21 mouse cellular contexts compared by ENCODE assay signal in the genomic region with DNA sequence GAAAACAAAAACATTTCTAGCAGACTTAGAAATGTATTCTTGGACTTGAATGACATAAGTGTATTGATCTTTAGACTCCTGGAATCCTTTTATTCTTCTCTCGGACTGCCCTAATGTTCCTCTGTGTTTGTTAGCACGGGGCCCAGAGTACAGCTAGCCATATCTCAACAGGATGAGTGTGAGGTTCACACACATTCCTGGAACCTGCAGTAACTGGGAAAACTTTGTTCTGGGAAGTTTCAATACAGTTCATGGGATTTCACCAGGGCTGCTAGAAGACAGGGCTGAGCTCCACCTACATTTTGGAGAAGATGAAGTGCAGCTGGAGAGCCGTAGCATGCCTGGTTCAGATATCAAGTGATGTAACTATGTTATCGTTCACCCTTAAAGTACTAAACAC. TPM values are rescaled to one million over a fixed set of nuclear protein-coding genes. Genes with fewer than 3 reads are reported as not detected.
DNase-seq lines count a peak whose midpoint lies in the region; ATAC-seq lines count a peak whose summit lies in the region.
"Had no signal": no experiment of that assay in that cellular context is flagged by ENCODE, and none has a peak within 500 bp of the region (broad histone marks: within the 10 kb centered on the region; RNA-seq: fewer than 3 reads in every experiment).

No protein-coding gene starts in this region.

- WGBS in heart, embryonic 12.5 days: 47% methylated on average over 4 of the region's 4 CpGs
- 41% methylated on average over 4 of the region's 4 CpGs for WGBS in heart, embryonic 14.5 days
- 47% methylated on average over 4 of the region's 4 CpGs for WGBS in heart, embryonic 15.5 days

- no peak overlapping the region for H3K9ac ChIP-seq in heart, embryonic 12.5 days
- H3K9ac ChIP-seq in heart, embryonic 14.5 days (ENCODE audit: low read length): no peak overlapping the region
- H3K9ac ChIP-seq in heart, embryonic 15.5 days: no peak overlapping the region
- H3K9ac ChIP-seq: embryonic facial prominence, embryonic 13.5 days; forebrain, embryonic 13.5 days; forebrain, postnatal 0 days; hindbrain, embryonic 14.5 days; intestine, embryonic 15.5 days had no signal

- no peak overlapping the region for H3K4me2 ChIP-seq in heart, embryonic 12.5 days
- H3K4me2 ChIP-seq in heart, embryonic 14.5 days (ENCODE audit: low read length): no peak overlapping the region
- H3K4me2 ChIP-seq in heart, embryonic 15.5 days: no peak overlapping the region
- H3K4me2 ChIP-seq: embryonic facial prominence, embryonic 13.5 days; forebrain, embryonic 13.5 days; hindbrain, embryonic 14.5 days; intestine, embryonic 15.5 days had no signal

- H3K27ac ChIP-seq in heart, embryonic 12.5 days (ENCODE audit: poor library complexity, severe bottlenecking): peak overlapping the region; percentile 58; the same call in 1 of the 2 replicates
- peak overlapping the region in 1 of 2 experiments; percentile 4; a peak in 2 of 4 replicates for H3K27ac ChIP-seq in heart, embryonic 14.5 days (replicated peaks in 1 of 2; ENCODE audit: control insufficient read depth in 1 of 2, insufficient read depth in 1 of 2, low read depth in 2 of 2, low read length in 2 of 2)
- H3K27ac ChIP-seq in heart, embryonic 15.5 days: no peak overlapping the region
- H3K27ac ChIP-seq: embryonic facial prominence, embryonic 13.5 days; forebrain, embryonic 13.5 days; gastrocnemius, adult 2 months; hindbrain, embryonic 10.5 days; hindbrain, embryonic 14.5 days; intestine, embryonic 15.5 days had no signal

- intact Hi-C loops in heart, postnatal 36 days (cut with DNase I): no loop called here

- H3K27me3 ChIP-seq in heart, embryonic 12.5 days (replicated peaks): no peaks in the 10 kb centered on the region
- H3K27me3 ChIP-seq in heart, embryonic 14.5 days (ENCODE audit: control insufficient read depth, insufficient read depth, low read length): no peaks in the 10 kb centered on the region
- H3K27me3 ChIP-seq in heart, embryonic 15.5 days: no peaks in the 10 kb centered on the region
- H3K27me3 ChIP-seq: embryonic facial prominence, embryonic 13.5 days; forebrain, embryonic 13.5 days; intestine, embryonic 15.5 days had no signal

- H3K9me3 ChIP-seq in heart, embryonic 12.5 days (replicated peaks): no peaks in the 10 kb centered on the region
- H3K9me3 ChIP-seq in heart, embryonic 14.5 days (ENCODE audit: control insufficient read depth, low read length): no peaks in the 10 kb centered on the region
- no peaks in the 10 kb centered on the region for H3K9me3 ChIP-seq in heart, embryonic 15.5 days (replicated peaks)
- H3K9me3 ChIP-seq: embryonic facial prominence, embryonic 13.5 days; forebrain, embryonic 13.5 days; hindbrain, embryonic 10.5 days; intestine, embryonic 15.5 days had no signal

- ATAC-seq in heart, embryonic 12.5 days (ENCODE audit: insufficient number of reproducible peaks, low FRiP score): peak; percentile 67
- peak; percentile 61; the same call in 1 of the 2 replicates for ATAC-seq in heart, embryonic 14.5 days (ENCODE audit: insufficient number of reproducible peaks, insufficient read depth, low FRiP score, low read depth)
- peak; percentile 62 for ATAC-seq in heart, embryonic 15.5 days (replicated peaks; ENCODE audit: insufficient number of reproducible peaks, insufficient read depth, low FRiP score, low read depth)
- ATAC-seq: forebrain, embryonic 13.5 days; forebrain, postnatal 0 days; intestine, embryonic 15.5 days had no signal

- H3K4me1 ChIP-seq in heart, embryonic 12.5 days (replicated peaks): no peaks in the 10 kb centered on the region; the same call in 1 of the 2 replicates
- H3K4me1 ChIP-seq in heart, embryonic 14.5 days (ENCODE audit: control insufficient read depth in 2 of 2, insufficient read depth in 2 of 2, low read length in 2 of 2): peaks cover 0 to 2% of the 10 kb centered on the region in 2 experiments; a peak in 1 of 4 replicates
- H3K4me1 ChIP-seq in heart, embryonic 15.5 days (replicated peaks): no peaks in the 10 kb centered on the region
- H3K4me1 ChIP-seq: embryonic facial prominence, embryonic 13.5 days; forebrain, embryonic 13.5 days; hindbrain, embryonic 10.5 days; intestine, embryonic 15.5 days had no signal

- H3K36me3 ChIP-seq in heart, embryonic 12.5 days: no peaks in the 10 kb centered on the region
- no peaks in the 10 kb centered on the region for H3K36me3 ChIP-seq in heart, embryonic 14.5 days (ENCODE audit: control insufficient read depth, insufficient read depth, low read length)
- H3K36me3 ChIP-seq in heart, embryonic 15.5 days: no peaks in the 10 kb centered on the region
- H3K36me3 ChIP-seq: embryonic facial prominence, embryonic 13.5 days; hindbrain, embryonic 10.5 days; intestine, embryonic 15.5 days had no signal

- no peak overlapping the region for H3K4me3 ChIP-seq in heart, embryonic 12.5 days
- H3K4me3 ChIP-seq in heart, embryonic 14.5 days (ENCODE audit: control insufficient read depth in 1 of 2, insufficient read depth in 1 of 2, low read depth in 1 of 2, low read length in 2 of 2): no peak overlapping the region
- H3K4me3 ChIP-seq in heart, embryonic 15.5 days: no peak overlapping the region
- H3K4me3 ChIP-seq: embryonic facial prominence, embryonic 13.5 days; forebrain, embryonic 13.5 days; gastrocnemius, adult 2 months; hindbrain, embryonic 10.5 days; intestine, embryonic 15.5 days had no signal

- no peak for DNase-seq in heart, postnatal 36 days
- DNase-seq in heart, postnatal 4 days: peak; percentile 20
- no peak for DNase-seq in spleen, adult 12 weeks (ENCODE audit: low spot score)
- DNase-seq: adrenal gland, adult 2 months; adrenal gland, postnatal 25 days; cerebellum, adult 18-20 months; cerebellum, adult 9-11 months; cerebellum, postnatal 36 days; forebrain, postnatal 0 days; gastrocnemius, adult 2 months; gastrocnemius, postnatal 25 days; kidney, adult 18-20 months had no signal

RNA-seq across cellular contexts. Expression of a gene that starts 38.1 kb away (rescaled TPM):
- polyA plus RNA-seq in heart, embryonic 12.5 days (2016; fragmentation: Nextera tagmentation; extraction: Ambion mirVana): 73.8 and 75.8 TPM in 2 replicates
- 10 to 100 TPM; 49.5 to 53.6 TPM for total RNA-seq in heart, postnatal 36 days (2021)
- 71.8 and 81.9 TPM in 2 replicates for polyA plus RNA-seq in heart, embryonic 14.5 days (2014; fragmentation: Nextera tagmentation; extraction: Ambion mirVana)
- 61.4 and 61.9 TPM in 2 replicates for polyA plus RNA-seq in heart, embryonic 15.5 days (2015; fragmentation: Nextera tagmentation; extraction: Ambion mirVana)
- total RNA-seq in heart, postnatal 4 days (2021): 10 to 100 TPM; 62.9 TPM
- total RNA-seq: ES-E14 had no signal
